Mouse (Mus musculus): ENCODE results near the gene Kcnh6. TPM values are rescaled to one million over a fixed set of nuclear protein-coding genes. Genes with fewer than 3 reads are reported as not detected.
"Not testable (repeated sequence)": the region's sequence is repeated elsewhere in the genome, so short reads cannot be mapped to it uniquely, and the experiment has no call there.

Gene Kcnh6
- polyA plus RNA-seq, 1 experiment = 4.6 TPM

GRCm38 (mm10) chr11:106012711-106013110, 4.8 kb downstream of the Kcnh6 start:
- no peak for DNase-seq (ENCODE audit: extremely low spot score in 1 of 2, low spot score in 1 of 2)

- DNase-seq (ENCODE audit: extremely low spot score in 1 of 2, low spot score in 1 of 2) = peak in 1 of 2 experiments; percentile 56
Observed at GRCm38 (mm10) chr11:106013556-106014225, 5.8 kb downstream of the Kcnh6 start.

DNA sequence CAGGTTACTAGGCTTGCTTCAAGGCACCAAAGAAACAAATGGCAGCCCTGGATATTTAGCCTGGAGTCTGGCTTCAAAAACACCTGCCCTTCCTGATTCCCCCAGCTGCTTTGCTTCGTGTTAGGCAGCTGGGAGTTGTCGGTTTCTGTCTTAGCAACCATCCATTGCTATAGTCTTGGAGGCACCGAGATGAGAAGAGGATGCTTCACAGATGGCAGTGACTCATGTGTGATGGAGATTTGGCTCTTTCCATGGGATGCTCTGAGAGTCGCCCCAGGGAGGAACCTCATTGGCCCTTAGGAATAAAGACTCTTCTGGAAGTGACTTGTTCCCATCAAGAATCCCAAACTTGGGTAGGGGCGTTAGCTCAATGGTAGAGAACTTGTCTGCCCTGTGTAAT, 8.5 kb downstream of the Kcnh6 start:
- DNase-seq (ENCODE audit: extremely low spot score in 1 of 2, low spot score in 1 of 2) = peak in 1 of 2 experiments; percentile 44

- peak in 1 of 2 experiments; percentile 54 for DNase-seq (ENCODE audit: extremely low spot score in 1 of 2, low spot score in 1 of 2)
Observed at GRCm38 (mm10) chr11:106020051-106020763, 12.3 kb downstream of the Kcnh6 start.

DNA sequence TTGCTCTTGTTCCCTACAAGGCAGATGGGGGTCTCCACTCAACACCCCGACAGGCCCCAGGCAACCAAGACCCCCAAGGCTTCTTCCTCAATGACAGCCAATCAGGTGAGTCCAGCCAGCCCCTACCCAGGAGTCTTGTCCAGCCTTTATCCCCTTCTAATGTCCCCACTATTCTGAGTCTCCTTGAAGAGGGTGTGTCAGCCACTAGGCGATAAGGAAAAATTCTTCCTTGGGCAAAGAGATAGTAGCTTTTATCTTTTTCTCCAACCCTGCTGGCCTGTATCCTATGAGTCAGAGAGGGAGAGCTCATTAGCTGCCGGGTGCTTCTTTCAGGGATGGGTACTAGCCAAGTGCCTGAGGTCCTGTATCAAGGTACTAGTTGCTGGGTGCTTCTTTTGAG, 17.9 kb downstream of the Kcnh6 start:
- no peak for DNase-seq (ENCODE audit: extremely low spot score in 1 of 2, low spot score in 1 of 2)

GRCm38 (mm10) chr11:106026465-106027151, 18.7 kb downstream of the Kcnh6 start:
- DNase-seq (ENCODE audit: extremely low spot score in 1 of 2, low spot score in 1 of 2) = peak; percentile 44 to 84

GRCm38 (mm10) chr11:106027607-106028006, 19.7 kb downstream of the Kcnh6 start:
- DNase-seq (ENCODE audit: extremely low spot score in 1 of 2, low spot score in 1 of 2) = no peak

GRCm38 (mm10) chr11:106032074-106032473, 24.1 kb downstream of the Kcnh6 start:
- not testable (repeated sequence) for DNase-seq (ENCODE audit: extremely low spot score in 1 of 2, low spot score in 1 of 2)

GRCm38 (mm10) chr11:106033491-106033919, 25.6 kb downstream of the Kcnh6 start:
- DNase-seq (ENCODE audit: extremely low spot score in 1 of 2, low spot score in 1 of 2) = peak in 1 of 2 experiments; percentile 26

DNA sequence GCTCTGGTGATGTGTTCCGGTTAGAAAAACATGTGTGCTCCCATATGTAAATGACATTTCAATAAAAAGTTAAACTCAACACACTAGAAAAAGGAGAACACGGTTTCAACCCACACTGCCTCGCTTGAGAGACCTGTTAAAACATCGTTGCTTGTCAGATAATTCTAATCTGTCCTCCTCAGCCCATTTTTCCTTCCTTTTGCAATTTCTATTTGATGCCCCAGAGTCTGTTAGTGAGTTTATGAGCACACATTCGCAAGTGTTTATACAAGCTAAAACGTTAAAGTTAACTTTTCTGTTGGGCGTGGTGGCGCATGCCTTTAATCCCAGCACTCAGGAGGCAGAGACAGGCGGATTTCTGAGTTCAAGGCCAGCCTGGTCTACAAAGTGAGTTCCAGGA, 27.1 kb downstream of the Kcnh6 start:
- DNase-seq (ENCODE audit: extremely low spot score in 1 of 2, low spot score in 1 of 2) = no peak

DNA sequence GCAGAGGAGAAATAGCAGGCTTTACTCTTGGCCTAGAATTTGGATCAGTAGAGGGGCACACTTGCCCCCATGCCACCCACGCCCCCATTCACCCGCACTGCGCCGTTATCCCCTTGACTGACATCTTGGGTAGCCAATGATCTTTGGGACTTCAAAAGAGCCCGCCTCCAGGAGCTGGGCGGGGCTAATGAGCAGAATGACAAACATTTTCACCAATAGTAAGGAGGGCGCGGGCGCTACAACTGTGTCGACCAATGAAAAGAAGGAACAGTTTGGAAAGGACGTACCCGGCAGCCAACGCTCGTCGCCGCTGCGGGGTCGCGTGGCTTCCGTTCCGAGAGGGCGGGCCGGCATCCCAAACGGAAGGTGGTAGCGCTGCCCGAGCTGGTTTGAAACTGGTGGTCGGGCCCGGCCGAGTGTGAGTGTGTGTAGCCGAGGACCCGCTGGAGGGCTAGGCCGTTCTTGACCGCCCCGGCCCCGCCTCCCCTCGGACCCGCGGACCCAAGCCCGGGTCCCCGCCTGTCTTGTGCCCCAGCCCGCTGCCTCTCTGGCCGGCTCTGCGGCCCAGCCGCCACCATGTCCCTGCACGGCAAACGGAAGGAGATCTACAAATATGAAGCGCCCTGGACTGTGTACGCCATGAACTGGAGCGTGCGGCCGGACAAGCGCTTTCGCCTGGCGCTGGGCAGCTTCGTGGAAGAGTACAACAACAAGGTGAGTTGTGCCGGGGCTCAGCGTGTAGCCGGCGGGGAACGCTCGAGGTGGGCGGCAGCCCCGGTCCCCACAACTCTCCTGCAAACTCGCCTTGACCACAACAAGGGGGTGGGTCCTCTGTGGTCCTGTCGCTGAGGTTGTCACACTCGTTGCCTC, 28.9 kb downstream of the Kcnh6 start, which contains the start of gene Dcaf7:
Gene Dcaf7, plus strand, starts transcription at position 325 of the 870 bp plus-strand sequence.
- peak; percentile 97 to 100 for DNase-seq (ENCODE audit: extremely low spot score in 1 of 2, low spot score in 1 of 2)

DNA sequence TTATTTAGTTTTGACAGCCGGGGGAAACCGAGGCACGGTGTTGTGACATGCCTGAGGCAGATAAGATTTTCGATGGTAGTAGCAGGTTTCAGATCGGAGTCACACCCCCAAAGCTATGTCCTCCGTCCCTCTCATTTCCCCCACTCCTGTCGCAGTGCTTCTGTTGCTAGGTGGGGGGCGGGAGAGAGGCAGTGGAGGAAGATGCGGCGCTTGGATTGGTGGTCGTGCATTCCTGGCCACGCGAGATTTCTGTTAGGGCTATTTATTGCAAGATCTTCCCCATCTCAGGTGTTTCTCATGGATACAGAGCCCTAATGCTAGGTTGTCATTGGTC, 29.5 kb downstream of the Kcnh6 start:
- DNase-seq (ENCODE audit: extremely low spot score in 1 of 2, low spot score in 1 of 2) = peak; percentile 69 to 77

DNA sequence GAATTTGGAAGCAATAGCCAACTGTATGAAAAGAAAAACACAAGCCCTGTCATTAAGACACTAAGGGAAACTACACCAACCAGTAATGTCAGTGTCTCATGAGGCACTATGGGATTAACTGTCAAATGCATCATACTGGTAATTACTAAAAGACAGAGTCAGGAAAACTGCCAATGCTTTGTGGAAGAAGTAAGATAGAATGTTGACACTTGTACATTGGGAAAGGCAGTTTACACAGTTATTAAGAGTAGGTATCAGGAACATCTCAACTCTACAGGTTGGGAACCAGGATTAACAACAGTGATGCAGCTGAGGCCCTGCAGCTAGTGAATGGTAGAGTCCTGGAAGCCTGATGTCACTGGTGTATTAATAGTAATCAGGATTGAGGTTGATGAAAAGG, 36.4 kb downstream of the Kcnh6 start:
- no peak for DNase-seq (ENCODE audit: extremely low spot score in 1 of 2, low spot score in 1 of 2)

GRCm38 (mm10) chr11:106045256-106045655, 37.3 kb downstream of the Kcnh6 start:
- DNase-seq (ENCODE audit: extremely low spot score in 1 of 2, low spot score in 1 of 2) = no peak

GRCm38 (mm10) chr11:106045780-106046179, 37.9 kb downstream of the Kcnh6 start:
- no peak for DNase-seq (ENCODE audit: extremely low spot score in 1 of 2, low spot score in 1 of 2)

- DNase-seq (ENCODE audit: extremely low spot score in 1 of 2, low spot score in 1 of 2) = no peak
Observed at GRCm38 (mm10) chr11:106046584-106046983, 38.7 kb downstream of the Kcnh6 start.

GRCm38 (mm10) chr11:106053921-106054320, 46.0 kb downstream of the Kcnh6 start:
- DNase-seq (ENCODE audit: extremely low spot score in 1 of 2, low spot score in 1 of 2) = no peak

GRCm38 (mm10) chr11:106054600-106054999, 46.7 kb downstream of the Kcnh6 start:
- DNase-seq (ENCODE audit: extremely low spot score in 1 of 2, low spot score in 1 of 2) = no peak

GRCm38 (mm10) chr11:106055341-106055740, 47.4 kb downstream of the Kcnh6 start:
- no peak for DNase-seq (ENCODE audit: extremely low spot score in 1 of 2, low spot score in 1 of 2)

GRCm38 (mm10) chr11:106056819-106057491, 49.0 kb downstream of the Kcnh6 start:
- DNase-seq (ENCODE audit: extremely low spot score in 1 of 2, low spot score in 1 of 2) = no peak

Data from frontal cortex, adult 2 months (tissue).